Mouse (Mus musculus) liver, embryonic 14.5 days (tissue): ENCODE measurements around the gene Prrg2.

Source experiments
- CTCF ChIP-seq: IDR thresholded peaks from 2 replicates; pipeline ENCODE4 v1.5.1; 2016; ENCODE audit warnings: antibody characterized with exemption, low read depth, control low read depth
- EP300 ChIP-seq: IDR thresholded peaks from 2 replicates; pipeline ENCODE4 v1.6.1; 2016; ENCODE audit warnings: antibody characterized with exemption, low read depth

- TF ChIP-seq CTCF (no peak), EP300 (no peak)
These were observed 5.5 kb downstream of the Prrg2 start for GRCm38 (mm10) chr7:45056972-45057348.
